Mouse (Mus musculus): ENCODE measurements around the gene Repin1.

The Repin1 gene

DNA sequence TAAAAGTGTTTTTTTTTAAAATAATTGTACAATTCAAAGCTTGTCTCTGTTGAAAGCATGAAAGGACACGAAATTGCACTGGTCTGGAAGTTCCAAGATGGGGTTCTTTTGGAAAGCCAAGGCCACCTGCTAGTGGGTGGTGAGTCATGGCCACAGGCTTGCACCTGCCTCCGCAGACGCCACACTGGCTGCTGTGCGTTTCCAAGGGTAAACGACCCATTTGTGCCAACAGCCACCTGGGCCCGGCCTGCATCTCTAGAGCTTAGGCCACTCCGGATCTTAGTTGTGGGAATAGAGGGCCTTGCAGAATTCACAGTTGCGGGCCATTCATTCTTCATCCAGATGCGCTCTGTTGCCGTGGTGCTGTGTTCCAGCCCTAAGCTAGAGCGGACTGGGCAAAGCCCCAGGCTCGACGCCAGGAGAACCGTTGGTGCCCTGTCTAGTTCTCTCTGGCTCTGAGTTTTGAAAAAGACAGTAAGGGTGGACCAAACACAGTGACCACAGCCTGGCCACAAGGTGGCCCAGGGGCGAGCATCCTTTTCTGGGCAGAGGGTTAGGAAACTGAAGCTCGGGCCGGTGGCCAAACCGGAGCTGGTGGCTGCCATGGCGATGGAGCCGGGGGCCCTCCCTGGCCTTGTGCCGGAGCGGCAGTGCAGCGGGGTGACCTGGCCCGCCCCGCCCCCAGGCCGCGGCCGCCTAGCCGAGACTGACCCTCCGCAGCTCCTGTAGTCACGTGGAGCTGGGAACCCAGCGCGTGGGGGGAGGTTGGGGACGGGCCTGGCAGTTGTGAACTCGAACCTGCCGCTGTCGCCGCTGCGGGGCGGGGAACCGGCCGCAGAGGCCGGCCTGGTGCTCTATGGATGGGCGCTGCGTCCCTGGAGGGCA, at the start of gene Repin1, which contains the start of gene Gm44965:
Gene Repin1, plus strand, starts transcription at position 726 of the 885 bp plus-strand sequence.
Gene Gm44965, plus strand, starts transcription at position 784 of the 885 bp plus-strand sequence.
- peak; percentile 88 to 89 for DNase-seq (ENCODE audit: low spot score in 2 of 2)

DNA sequence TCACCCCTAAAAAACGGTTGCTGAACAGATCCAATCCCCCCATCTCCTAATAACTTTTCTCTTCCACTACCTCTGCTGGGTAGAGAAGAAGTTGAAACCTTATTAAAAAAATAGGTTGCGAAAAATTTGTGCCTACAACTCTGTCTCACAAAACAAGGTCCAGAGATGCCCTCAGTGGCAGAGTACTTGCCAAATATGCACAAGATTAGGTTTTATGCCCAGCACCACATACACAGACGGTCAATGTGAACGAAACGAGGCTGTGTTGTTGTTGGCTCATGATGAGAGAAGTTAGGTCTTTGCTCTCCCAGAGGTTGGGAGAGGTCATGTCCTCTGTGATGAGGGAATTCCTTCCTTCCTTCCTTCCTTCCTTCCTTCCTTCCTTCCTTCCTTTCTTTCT, 48.4 kb upstream of the Repin1 start:
- DNase-seq (ENCODE audit: low spot score in 2 of 2), result no peak

DNA sequence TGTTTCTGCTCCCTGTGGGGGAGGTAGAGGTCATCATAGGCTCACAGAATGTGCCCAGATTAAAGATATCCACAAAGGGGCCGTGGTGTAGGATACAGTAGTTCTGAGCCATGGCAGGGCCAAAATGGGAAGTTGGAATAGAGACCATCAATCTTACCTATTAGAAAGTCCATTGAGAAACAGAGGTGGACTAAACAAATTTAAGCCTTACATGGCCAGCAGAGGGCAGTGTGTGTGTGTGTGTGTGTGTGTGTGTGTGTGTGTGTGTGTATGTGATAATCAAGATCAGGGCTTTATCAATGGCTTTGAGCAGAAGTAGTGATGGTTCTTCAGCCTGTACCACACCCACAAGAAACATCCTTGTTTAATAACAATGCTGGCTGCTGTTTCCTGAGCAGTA, 47.4 kb upstream of the Repin1 start:
- DNase-seq (ENCODE audit: low spot score in 2 of 2), result no peak

DNA sequence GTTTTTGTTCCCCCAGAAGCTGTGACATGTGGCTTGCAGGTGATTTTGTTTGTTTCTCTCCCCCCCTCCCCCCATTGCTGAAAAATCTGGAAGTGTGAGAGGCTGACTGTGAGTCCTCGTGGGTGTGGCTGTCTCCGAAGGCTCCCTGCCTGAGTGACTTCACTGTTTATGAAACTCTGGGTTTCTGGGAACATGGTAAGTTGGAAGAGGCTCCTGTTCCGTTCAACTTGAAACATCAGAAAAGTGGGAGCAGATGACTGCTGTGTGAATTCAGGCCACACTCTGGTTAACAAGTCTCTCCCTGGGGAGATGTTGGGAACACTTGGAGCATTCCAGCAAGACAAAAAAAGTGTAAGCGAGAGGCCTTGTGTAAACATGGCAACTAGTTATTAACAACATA, 46.8 kb upstream of the Repin1 start:
- DNase-seq (ENCODE audit: low spot score in 2 of 2), result no peak

DNA sequence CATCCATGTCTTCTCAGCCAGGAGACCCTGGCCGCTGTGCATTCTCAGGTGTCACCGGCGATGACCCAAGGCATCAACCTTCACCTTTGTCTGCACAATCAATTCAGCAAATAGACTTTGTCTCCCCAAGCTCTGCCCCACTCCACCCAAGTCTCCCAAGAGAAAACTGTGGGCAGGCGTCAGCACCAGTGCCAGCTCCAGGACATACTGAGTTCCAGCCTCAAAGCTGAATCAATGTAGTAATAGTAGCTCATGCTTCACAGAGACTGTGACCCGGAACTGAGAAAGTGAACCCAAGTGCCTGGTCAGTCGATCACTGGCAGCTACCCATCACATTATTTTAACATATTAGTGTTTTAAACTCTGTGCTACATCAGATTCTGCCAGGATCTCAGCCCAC, 45.4 kb upstream of the Repin1 start:
- DNase-seq (ENCODE audit: low spot score in 2 of 2), result no peak

DNA sequence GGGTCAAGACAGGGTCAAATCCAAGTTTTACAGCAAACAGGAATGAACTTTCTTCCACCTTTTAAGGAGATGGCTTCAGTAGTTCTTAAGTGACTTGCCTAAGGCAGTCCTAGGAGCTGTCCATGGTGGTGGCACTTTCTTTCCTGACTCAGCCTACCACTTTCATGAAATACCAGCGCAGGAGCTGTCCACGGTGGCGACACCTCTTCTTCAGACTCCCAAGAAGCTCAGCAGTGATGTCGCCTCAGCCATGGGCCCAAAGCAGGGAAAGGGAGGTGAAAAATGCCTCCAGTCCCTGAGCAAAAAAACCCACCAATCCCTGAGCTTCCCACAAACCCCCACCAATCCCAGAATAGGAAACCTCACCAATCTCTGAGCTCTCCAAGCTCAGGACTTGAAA, 40.8 kb upstream of the Repin1 start:
- no peak for DNase-seq (ENCODE audit: low spot score in 2 of 2)

DNA sequence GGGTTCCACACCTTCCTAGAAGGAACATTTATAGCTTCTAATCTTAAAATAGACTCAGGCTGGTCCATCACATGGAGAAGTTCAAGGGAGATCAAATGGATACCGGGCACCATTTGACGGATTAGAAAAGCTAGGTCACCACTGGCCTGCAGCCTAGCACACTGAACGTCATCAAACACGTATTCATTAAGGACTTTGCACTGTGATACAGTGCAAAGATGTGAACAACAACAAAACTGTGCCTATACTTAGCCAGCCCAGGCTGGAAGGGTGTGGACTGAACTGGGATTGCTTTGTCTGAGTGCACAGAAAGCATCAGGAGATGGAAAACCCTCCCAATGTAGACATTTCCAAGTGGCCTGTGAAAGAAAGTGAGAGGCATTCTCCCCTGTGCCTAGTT, 39.9 kb upstream of the Repin1 start:
- no peak for DNase-seq (ENCODE audit: low spot score in 2 of 2)

DNA sequence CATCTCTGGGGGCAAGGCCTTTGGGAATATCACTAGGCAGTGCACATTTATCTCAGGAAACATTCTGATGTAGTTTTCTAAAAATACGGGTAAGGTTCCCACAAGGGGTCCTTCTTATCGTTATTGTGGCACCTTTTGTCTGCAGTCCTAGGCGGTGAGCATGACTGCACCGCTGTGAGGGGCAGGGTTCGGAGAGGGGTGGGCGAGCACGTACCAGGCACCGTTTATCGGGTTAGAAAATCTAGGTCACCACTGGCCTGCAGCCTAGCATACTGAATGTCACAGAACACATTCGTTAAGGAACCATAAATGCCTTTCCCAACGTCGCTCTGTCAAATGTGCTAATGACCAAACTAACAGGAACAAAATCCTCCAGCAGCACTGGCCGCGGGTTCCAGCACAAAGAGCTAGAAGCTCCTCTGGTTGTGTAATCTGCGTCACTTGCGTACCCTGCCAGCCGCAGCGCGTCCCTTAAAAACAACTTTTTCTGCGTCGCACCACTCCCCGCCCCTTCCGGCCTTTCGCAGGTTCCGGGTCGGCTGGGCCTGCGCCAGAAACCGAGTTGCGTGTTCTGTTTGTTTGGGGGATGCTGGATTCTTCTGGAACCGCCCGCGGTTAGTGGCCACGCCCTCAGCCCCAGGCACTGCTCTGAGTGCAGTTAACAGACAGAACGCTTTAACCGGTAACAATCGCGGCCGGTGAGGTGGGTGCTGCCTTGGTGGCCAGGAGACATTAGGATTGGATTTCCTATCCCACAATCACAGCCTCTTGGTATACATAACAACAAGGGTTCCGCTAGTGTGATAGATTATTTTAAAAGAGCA, 39.2 kb upstream of the Repin1 start, which contains the start of gene Lrrc61:
Gene Lrrc61, plus strand, starts transcription at position 517 of the 824 bp plus-strand sequence.
- DNase-seq (ENCODE audit: low spot score in 2 of 2), result peak; percentile 94 to 97

DNA sequence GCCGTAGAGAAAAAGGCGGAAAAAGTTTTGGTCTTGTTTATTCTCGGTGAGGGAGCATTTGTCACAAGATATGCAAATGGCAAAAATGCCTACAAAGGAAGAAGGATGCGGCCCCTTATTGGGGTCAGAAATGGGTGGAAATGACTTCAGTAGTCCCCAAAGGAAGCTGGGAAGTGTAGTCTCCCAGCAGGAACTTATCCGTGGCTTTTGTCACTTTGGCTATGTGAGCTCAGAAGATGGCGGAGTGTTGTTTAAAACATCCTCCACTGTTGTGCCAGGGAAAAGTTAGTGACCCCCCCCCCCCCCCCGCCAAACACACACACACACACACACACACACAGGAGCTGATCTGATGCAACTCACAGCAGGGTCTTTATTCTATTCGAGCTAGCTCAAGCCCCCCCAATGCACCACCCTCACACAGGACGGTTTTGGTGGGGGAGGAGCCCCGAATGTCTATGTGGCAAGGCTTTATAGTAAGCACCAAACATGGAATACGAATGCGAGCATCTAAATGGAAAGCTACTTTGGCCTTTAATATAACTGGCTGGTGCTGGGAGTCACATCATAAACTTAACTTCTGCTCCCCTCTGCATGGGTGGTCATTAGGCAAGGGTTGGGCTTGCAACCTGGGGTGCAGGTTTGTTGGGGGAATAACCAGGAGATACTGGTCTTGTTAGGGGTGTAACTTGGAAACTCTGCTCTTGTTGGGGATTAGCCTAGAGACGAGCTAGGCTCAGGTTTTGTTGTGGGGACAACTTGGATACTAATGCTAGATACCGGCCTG, 38.4 kb upstream of the Repin1 start:
- no peak for DNase-seq (ENCODE audit: low spot score in 2 of 2)

DNA sequence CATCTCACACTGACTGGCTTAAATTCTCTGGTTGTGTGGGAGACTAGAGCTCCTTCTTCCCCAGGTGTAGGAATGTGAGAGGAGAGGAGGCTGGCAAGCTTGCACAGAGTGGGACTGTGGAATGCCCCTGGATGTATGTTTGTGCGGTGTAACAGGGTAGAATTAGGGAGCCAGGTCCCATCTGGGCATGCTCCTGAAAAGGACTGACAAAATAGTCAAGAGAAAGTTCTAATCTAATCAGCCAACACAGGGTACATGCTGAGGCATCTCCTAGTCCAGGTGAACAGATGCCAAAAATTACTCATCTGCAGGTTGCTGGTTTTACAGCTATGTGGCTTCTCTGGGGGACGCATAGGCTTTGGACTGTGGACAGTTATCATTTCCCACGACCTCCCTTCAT, 37.7 kb upstream of the Repin1 start:
- DNase-seq (ENCODE audit: low spot score in 2 of 2), result no peak

DNA sequence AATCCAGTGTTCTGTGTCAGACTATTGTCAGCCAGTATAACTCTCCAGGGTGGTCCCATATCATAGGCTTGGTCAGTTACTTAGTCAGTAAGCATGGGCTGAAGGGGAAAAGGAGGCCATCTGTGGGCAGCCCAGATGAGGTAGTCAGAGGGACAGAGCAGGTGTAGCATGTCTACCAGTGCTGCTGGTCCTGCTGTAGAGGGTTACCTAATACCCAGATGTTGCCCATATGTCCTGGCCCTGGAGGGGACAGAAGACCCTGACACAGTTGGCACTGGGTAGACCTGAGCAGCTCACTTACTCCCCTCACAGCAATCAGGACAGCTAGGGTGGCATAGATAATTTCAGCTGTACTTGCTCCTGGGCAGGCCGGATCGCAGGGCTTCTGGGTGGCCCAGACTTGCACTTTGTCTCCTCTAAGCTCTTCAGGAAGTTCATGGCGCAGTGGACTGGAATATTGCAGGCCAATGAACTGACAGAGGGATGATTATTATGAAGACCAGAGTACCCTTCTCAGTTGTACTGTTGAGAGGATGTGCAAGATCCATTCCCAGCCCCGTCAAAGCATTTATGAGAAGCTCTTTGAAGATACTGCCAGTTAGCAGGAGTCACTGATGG, 27.9 kb upstream of the Repin1 start:
- DNase-seq (ENCODE audit: low spot score in 2 of 2), result no peak

DNA sequence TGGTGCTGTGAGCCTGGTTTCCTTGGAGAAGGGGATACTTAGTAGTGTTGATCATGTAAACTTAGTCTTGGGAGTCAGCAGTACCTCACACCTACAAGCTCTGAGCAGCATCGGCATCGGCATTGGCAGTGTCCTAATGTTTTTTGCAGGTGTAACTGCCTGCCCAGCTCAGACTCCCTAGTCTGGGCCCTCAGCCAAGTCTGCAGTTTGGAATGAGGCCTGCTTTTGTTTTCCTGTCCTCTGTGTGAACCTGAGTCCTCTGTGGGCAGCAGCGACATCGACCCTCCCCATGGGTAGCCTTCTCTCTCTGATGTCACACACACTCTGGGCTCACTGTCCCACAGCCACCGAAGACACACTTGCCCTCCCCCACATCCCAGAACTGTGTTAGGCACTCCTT, 27.4 kb upstream of the Repin1 start:
- no peak for DNase-seq (ENCODE audit: low spot score in 2 of 2)

DNA sequence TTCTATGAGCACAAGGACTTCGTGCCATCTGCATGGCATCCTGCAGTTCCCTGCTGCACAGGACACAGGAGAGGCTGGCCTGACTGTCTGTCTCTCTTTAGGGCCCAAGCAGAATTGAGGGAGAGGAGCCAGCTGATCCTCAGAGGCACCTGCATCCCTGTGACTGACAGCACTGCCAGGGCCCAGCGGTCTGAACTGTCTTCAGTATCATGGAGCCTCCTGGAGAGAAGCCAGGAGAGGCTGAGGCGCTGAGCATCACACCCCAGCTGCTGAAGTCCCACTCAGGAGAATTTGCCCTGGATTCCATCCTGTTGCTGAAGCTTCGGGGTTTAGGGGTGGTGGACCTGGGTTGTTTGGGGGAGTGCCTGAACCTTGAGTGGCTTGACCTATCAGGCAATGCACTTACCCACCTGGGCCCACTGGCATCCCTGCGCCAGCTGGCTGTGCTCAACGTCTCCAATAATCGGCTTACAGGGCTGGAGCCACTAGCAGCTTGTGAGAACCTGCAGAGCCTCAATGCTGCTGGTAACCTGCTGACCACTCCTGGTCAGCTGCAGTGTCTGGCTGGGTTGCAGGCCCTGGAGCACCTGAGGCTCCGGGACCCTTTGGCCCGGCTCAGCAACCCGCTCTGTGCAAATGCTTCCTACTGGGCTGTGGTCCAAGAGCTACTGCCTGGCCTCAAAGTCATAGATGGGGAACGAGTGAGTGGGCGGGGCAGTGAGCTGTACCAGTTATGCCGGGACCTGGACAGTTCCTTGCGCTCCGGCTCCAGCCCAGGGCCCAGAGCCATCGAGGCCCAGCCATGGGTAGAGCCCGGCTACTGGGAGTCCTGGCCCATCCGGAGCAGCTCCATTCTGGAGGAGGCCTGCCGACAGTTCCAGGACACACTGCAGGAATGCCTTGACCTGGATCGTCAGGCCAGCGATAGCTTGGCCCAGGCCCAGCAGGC, 25.4 kb upstream of the Repin1 start:
- DNase-seq (ENCODE audit: low spot score in 2 of 2), result no peak

DNA sequence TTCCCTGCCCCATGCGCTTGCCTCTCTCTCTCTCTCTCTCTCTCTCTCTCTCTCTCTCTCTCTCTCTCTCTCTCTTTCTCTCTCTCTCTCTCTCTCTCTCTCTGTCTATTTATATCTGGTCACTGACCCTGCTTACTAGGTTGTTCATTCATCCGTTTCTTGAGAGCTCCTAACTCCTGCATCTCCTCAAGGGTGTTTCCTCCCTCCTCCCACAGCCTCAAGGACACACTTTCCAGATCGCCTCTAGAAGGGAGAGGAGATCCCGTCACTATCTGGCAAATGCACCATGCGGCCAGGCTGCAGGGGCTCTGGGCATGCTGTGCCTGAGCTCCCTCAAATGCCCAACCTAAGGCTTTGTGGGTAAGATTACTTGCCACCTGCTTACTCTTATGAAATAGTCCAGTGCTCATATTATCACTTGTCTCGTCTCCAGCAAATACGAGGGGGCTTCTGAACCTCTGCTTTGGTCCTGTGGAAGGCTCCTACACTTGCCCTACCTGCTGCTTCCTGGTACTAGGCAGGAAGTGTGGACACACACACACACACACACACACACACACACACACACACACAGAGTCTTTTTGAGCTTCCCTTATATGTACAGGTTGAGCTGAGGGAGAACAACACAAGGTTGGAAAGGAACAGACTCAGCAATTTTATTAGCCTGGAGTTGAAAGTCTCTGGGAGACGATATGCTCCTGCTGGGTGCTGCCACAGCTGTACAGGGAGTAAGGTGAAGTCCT, 24.4 kb upstream of the Repin1 start:
- no peak for DNase-seq (ENCODE audit: low spot score in 2 of 2)

DNA sequence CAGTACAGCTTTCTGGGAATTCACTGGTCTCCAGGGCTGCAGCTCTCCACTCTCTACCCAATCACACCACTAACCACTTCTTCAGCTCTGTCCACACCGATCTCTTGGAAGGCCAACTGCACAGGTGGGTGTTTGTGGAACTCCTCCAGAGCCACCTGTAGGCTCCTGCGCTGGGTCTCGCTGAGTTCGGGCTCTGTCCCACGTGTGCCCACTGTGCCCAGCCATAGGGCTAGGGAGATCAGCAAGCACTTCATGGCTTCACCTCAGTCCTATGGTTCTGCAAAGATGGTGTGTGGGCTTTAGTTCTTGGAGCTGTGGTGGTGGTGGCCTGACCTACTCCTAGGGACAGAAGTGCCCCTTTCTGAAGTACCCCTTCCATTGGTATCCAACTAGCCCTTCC, 21.7 kb upstream of the Repin1 start:
- no peak for DNase-seq (ENCODE audit: low spot score in 2 of 2)

DNA sequence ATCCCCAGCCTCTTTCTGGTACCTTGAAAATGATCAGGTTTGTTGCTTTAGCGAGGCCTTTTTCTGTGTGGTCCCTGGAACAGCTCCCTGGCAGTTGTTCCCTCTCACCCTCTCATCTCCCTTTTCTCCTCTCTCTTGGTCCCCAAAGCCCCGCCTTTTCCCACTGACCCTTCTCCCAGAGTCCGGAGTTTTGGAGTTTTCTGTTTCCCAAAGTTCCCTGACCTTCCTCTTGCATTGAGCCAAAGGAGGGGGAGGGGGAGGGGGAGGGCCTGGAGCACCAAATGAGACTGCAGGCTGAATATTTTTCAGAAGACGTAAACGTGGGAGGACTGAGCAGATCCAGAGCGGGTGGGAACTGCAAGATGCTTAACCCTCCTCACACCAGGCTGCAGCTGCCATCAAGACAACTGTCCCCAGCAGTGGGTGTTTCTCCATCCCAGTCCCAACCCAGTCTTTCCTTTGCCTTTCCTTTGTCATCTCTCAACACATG, 21.1 kb upstream of the Repin1 start, which contains the start of gene Rarres2:
Gene Rarres2, minus strand, starts transcription at position 218 of the 490 bp plus-strand sequence.
- DNase-seq (ENCODE audit: low spot score in 2 of 2), result no peak

DNA sequence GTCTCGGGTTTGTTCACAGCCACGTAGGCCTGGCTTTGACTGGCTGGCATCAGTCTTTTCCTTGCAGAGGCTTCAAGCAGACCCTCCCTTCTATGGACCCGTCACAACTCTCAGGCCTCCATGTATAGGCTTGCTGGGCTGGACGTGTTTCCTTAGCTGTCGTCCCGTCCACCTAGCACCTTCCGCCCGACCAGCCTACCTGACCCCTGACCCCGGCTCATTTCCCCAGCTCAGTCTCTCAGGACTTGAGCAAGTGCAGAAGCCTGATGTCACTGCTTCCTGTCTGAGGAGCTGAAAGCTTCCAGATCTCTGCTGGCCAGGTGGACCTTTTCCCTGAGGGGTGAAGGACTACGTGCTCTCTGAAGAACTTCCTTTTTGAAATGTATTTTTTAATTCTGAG, 20.4 kb upstream of the Repin1 start:
- DNase-seq (ENCODE audit: low spot score in 2 of 2), result no peak

DNA sequence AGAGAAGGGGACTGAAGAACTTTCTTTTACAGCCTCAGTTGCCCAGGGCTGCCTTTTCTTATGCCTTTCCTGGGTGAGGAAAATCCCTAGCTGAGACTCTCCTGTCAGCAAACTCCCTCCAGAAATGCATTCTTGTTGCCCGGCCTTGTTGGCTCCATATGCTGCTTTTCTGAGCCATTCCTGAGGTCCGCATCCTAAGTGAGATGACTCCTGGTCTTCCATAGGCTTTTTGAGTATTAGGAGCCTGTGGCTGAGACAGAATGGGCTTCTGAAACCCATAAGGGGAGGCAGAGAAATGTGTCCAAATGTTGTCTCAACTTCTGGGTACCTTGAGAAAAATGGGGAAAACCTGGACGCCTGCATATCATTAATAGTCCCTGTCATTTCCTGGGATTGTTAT, 19.7 kb upstream of the Repin1 start:
- DNase-seq (ENCODE audit: low spot score in 2 of 2), result no peak

DNA sequence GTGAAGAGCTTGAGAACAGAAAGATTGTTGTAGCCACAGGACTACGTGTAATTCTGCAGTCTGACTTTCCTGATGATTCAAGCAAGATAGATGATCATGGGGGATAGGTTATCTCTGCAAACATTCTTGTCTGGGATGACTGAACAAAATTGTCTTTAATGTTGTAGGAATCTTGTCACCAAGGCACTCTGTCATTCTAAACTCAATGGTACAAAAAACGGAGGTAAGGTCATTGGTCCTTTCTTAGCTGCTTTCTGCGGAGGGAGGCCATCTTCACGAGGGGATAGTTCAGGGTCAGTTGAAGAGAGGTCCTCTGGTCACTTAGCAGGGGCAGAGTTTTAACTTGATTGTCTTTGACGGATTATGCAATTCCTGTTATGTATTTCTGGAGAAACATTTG, 14.9 kb upstream of the Repin1 start:
- no peak for DNase-seq (ENCODE audit: low spot score in 2 of 2)

Measured in frontal cortex, postnatal 25 days (tissue).